Comparison of ENCODE assay signal across 9 mouse cellular contexts in genomic region chr10:117402403-117403333, GRCm38 (mm10). TPM values are rescaled to one million over a fixed set of nuclear protein-coding genes. Genes with fewer than 3 reads are reported as not detected.
DNase-seq lines count a peak whose midpoint lies in the region; ATAC-seq and TF ChIP-seq lines count a peak whose summit lies in the region.
"Had no signal": no experiment of that assay in that cellular context is flagged by ENCODE, and none has a peak within 500 bp of the region (broad histone marks: within the 10 kb centered on the region; RNA-seq: fewer than 3 reads in every experiment).

No protein-coding gene starts in this region.

- TF ChIP-seq POLR2A in small intestine, adult 2 months (IDR thresholded peaks at IDR 0.05; ENCODE audit: low read depth, low read length), result no peak

- H3K4me3 ChIP-seq in forebrain, embryonic 11.5 days (ENCODE audit: low read depth, low read length), result no peak overlapping the region
- H3K4me3 ChIP-seq in forebrain, embryonic 15.5 days, result no peak overlapping the region
- no peak overlapping the region for H3K4me3 ChIP-seq in small intestine, adult 2 months (ENCODE audit: low read depth, low read length)
- no peak overlapping the region for H3K4me3 ChIP-seq in midbrain, embryonic 13.5 days (replicated peaks)
- H3K4me3 ChIP-seq: limb, embryonic 13.5 days had no signal

- H3K9me3 ChIP-seq in forebrain, embryonic 11.5 days (ENCODE audit: control insufficient read depth, low read length), result no peaks in the 10 kb centered on the region
- no peaks in the 10 kb centered on the region for H3K9me3 ChIP-seq in forebrain, embryonic 15.5 days
- H3K9me3 ChIP-seq in midbrain, embryonic 13.5 days, result no peaks in the 10 kb centered on the region
- H3K9me3 ChIP-seq: limb, embryonic 13.5 days had no signal

- no peak overlapping the region for H3K4me2 ChIP-seq in forebrain, embryonic 11.5 days (ENCODE audit: low read depth, low read length, severe bottlenecking)
- H3K4me2 ChIP-seq in forebrain, embryonic 15.5 days (replicated peaks), result no peak overlapping the region
- no peak overlapping the region for H3K4me2 ChIP-seq in midbrain, embryonic 13.5 days (replicated peaks)
- H3K4me2 ChIP-seq: limb, embryonic 13.5 days had no signal

- H3K36me3 ChIP-seq in forebrain, embryonic 11.5 days (ENCODE audit: control insufficient read depth, insufficient read depth, low read length), result no peaks in the 10 kb centered on the region
- H3K36me3 ChIP-seq in forebrain, embryonic 15.5 days, result no peaks in the 10 kb centered on the region
- no peaks in the 10 kb centered on the region for H3K36me3 ChIP-seq in small intestine, adult 2 months (ENCODE audit: control insufficient read depth, insufficient read depth, low read length)
- no peaks in the 10 kb centered on the region for H3K36me3 ChIP-seq in midbrain, embryonic 13.5 days
- H3K36me3 ChIP-seq: limb, embryonic 13.5 days had no signal

- H3K4me1 ChIP-seq in forebrain, embryonic 11.5 days (replicated peaks; ENCODE audit: control insufficient read depth, insufficient read depth, low read length), result no peaks in the 10 kb centered on the region; the same call in 1 of the 2 replicates
- peaks cover 8% of the 10 kb centered on the region for H3K4me1 ChIP-seq in forebrain, embryonic 15.5 days
- no peaks in the 10 kb centered on the region for H3K4me1 ChIP-seq in small intestine, adult 2 months (ENCODE audit: control insufficient read depth, insufficient read depth, insufficient read length, low read length)
- peaks cover 6% of the 10 kb centered on the region; the same call in 1 of the 2 replicates for H3K4me1 ChIP-seq in midbrain, embryonic 13.5 days (replicated peaks)
- H3K4me1 ChIP-seq: limb, embryonic 13.5 days had no signal

- peak; percentile 72; the same call in 1 of the 2 replicates for TF ChIP-seq CTCF in small intestine, adult 2 months (IDR thresholded peaks at IDR 0.05; ENCODE audit: extremely low read depth, insufficient read length, insufficient replicate concordance, low read depth, low read length)

- DNase-seq in forebrain, embryonic 11.5 days (ENCODE audit: low spot score), result peak; percentile 75
- DNase-seq in right cerebral cortex, postnatal 4 days, result peak; percentile 67
- DNase-seq in right cerebral cortex, postnatal 25 days, result no peak
- peak; percentile 71 for DNase-seq in embryo, embryonic 10.5 days (ENCODE audit: low spot score)
- DNase-seq in kidney, postnatal 4 days, result peak; percentile 75 to 77

- no peaks in the 10 kb centered on the region for H3K27me3 ChIP-seq in forebrain, embryonic 11.5 days (ENCODE audit: control insufficient read depth, insufficient read depth, low read length)
- no peaks in the 10 kb centered on the region for H3K27me3 ChIP-seq in forebrain, embryonic 15.5 days
- H3K27me3 ChIP-seq in small intestine, adult 2 months (ENCODE audit: control insufficient read depth, insufficient read depth, low read length), result peaks cover 6% of the 10 kb centered on the region; the same call in 1 of the 2 replicates
- no peaks in the 10 kb centered on the region for H3K27me3 ChIP-seq in midbrain, embryonic 13.5 days

- H3K9ac ChIP-seq in forebrain, embryonic 11.5 days (ENCODE audit: low read length), result no peak overlapping the region
- no peak overlapping the region for H3K9ac ChIP-seq in forebrain, embryonic 15.5 days (replicated peaks)
- no peak overlapping the region for H3K9ac ChIP-seq in midbrain, embryonic 13.5 days (replicated peaks)
- H3K9ac ChIP-seq: limb, embryonic 13.5 days had no signal

- no peak for ATAC-seq in forebrain, embryonic 11.5 days (replicated peaks; ENCODE audit: low FRiP score)
- no peak for ATAC-seq in forebrain, embryonic 15.5 days (replicated peaks)
- ATAC-seq in midbrain, embryonic 13.5 days, result no peak

- 78% methylated on average over 20 of the region's 20 CpGs for WGBS in forebrain, embryonic 11.5 days
- WGBS in forebrain, embryonic 15.5 days, result 63% methylated on average over 20 of the region's 20 CpGs
- WGBS in small intestine, adult 2 months, result 72% methylated on average over 20 of the region's 20 CpGs
- 71% methylated on average over 20 of the region's 20 CpGs for WGBS in midbrain, embryonic 13.5 days

- H3K27ac ChIP-seq in forebrain, embryonic 11.5 days (ENCODE audit: low read depth, low read length), result no peak overlapping the region
- H3K27ac ChIP-seq in forebrain, embryonic 15.5 days (replicated peaks), result no peak overlapping the region
- H3K27ac ChIP-seq in small intestine, adult 2 months (ENCODE audit: insufficient read depth, low read depth, low read length), result no peak overlapping the region
- H3K27ac ChIP-seq in midbrain, embryonic 13.5 days, result no peak overlapping the region
- H3K27ac ChIP-seq: limb, embryonic 13.5 days had no signal

RNA-seq across cellular contexts. Expression of gene Cpsf6, which starts 22.9 kb away (rescaled TPM):
- polyA plus RNA-seq in forebrain, embryonic 11.5 days (2014; fragmentation: Nextera tagmentation; extraction: Ambion mirVana), result 275 and 282 TPM in 2 replicates
- polyA plus RNA-seq in forebrain, embryonic 15.5 days (2015; fragmentation: Nextera tagmentation; extraction: Ambion mirVana), result 201 and 205 TPM in 2 replicates
- polyA plus RNA-seq in small intestine, adult 2 months (2012; rRNA removed), result 22.6 and 36.6 TPM in 2 replicates
- polyA plus RNA-seq in midbrain, embryonic 13.5 days (2015; fragmentation: Nextera tagmentation; extraction: Ambion mirVana), result 203 and 210 TPM in 2 replicates
